8 mouse cellular contexts compared by ENCODE assay signal in the genomic region with DNA sequence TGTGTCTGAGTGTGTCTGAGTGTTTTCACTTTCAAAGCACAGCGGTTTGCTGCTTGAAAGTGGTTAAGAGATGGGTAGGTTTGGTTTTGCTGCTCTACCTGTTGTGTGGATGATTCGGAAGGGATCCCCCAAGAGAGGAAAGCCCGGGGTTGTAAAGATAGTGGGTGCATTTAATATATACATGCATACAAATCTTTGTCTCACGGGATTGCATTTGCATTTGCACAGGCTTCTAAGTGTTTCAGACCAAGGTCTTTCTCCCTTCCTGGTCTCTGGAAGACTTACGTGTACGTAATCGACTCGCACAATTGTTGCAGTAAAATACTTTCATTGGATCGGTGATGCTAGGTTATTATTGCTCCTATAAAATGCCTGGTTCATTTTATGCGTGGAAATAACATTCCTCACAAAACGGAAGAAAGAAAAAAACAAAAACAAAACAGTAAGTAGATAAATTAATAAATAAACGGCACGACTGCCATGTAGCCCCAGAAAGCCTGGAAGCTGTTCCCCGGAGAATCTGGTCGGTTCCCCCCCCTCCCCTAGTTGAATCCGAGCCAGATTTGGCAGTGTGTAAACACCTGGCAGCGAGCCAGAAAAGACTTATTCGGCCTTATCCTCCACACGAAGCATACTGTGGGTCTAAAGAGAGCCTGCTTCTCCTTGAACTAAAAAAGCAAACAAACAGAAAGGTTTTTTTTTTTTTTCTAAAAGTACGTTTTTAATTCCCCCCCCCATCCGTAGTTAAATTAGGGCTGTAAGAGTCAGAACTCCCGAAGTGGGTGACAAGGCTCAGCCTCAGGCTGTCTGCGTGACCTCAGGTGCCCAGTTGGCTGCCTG. TPM values are rescaled to one million over a fixed set of nuclear protein-coding genes. Genes with fewer than 3 reads are reported as not detected.
DNase-seq lines count a peak whose midpoint lies in the region; ATAC-seq and TF ChIP-seq lines count a peak whose summit lies in the region.

No protein-coding gene starts in this region.

- no peaks in the 10 kb centered on the region for H3K27me3 ChIP-seq in C2C12 (ENCODE audit: control insufficient read depth, insufficient read depth, insufficient read length)
- H3K27me3 ChIP-seq in embryonic facial prominence, embryonic 15.5 days, result no peaks in the 10 kb centered on the region; the same call in 1 of the 2 replicates
- H3K27me3 ChIP-seq in limb, embryonic 12.5 days, result peaks cover 27% of the 10 kb centered on the region
- H3K27me3 ChIP-seq in midbrain, embryonic 16.5 days (ENCODE audit: control insufficient read depth, insufficient read depth, low read depth, low read length), result no peaks in the 10 kb centered on the region

- no peak for TF ChIP-seq CTCF in C2C12 (IDR thresholded peaks at IDR 0.05; ENCODE audit: control insufficient read depth, insufficient read depth, insufficient read length)

- peak overlapping the region; percentile 46 for H3ac ChIP-seq in C2C12 (ENCODE audit: control insufficient read depth, insufficient read length, low read depth)

- no peaks in the 10 kb centered on the region for H3K79me3 ChIP-seq in C2C12 (ENCODE audit: low read depth)

- H3K79me2 ChIP-seq in C2C12 (ENCODE audit: control insufficient read depth, insufficient read depth), result no peaks in the 10 kb centered on the region

- H3K9me3 ChIP-seq in embryonic facial prominence, embryonic 15.5 days (replicated peaks), result no peaks in the 10 kb centered on the region
- no peaks in the 10 kb centered on the region for H3K9me3 ChIP-seq in limb, embryonic 12.5 days
- H3K9me3 ChIP-seq in midbrain, embryonic 16.5 days (replicated peaks; ENCODE audit: control insufficient read depth, low read length, poor library complexity, severe bottlenecking), result no peaks in the 10 kb centered on the region

- intact Hi-C loops in heart, postnatal 36 days (cut with DNase I), result loop anchor here (10.0 kb wide), 1 partner anchor 592 kb away; no protein-coding TSS in a partner anchor

- peak overlapping the region; percentile 93 for H3K4me2 ChIP-seq in embryonic facial prominence, embryonic 15.5 days (replicated peaks)
- H3K4me2 ChIP-seq in limb, embryonic 12.5 days, result peak overlapping the region; percentile 80
- peak overlapping the region; percentile 84 for H3K4me2 ChIP-seq in midbrain, embryonic 16.5 days (ENCODE audit: low read length)

- ATAC-seq in embryonic facial prominence, embryonic 15.5 days (ENCODE audit: insufficient number of reproducible peaks, low FRiP score, low TSS enrichment, low read depth), result no peak
- ATAC-seq in limb, embryonic 12.5 days (ENCODE audit: insufficient number of reproducible peaks, insufficient read depth, low FRiP score, low TSS enrichment, low read depth), result no peak; the same call in 1 of the 2 replicates
- ATAC-seq in midbrain, embryonic 16.5 days, result peak; percentile 26; the same call in 1 of the 2 replicates

- H3K9ac ChIP-seq in embryonic facial prominence, embryonic 15.5 days, result peak overlapping the region; percentile 42; the same call in 1 of the 2 replicates
- H3K9ac ChIP-seq in limb, embryonic 12.5 days (replicated peaks), result peak overlapping the region; percentile 67; the same call in 1 of the 2 replicates
- H3K9ac ChIP-seq in midbrain, embryonic 16.5 days (ENCODE audit: low read depth, low read length), result peak overlapping the region; percentile 35; the same call in 1 of the 2 replicates

- peak overlapping the region; percentile 80 for H3K27ac ChIP-seq in embryonic facial prominence, embryonic 15.5 days (replicated peaks)
- peak overlapping the region; percentile 87 for H3K27ac ChIP-seq in limb, embryonic 12.5 days
- no peak overlapping the region for H3K27ac ChIP-seq in midbrain, embryonic 16.5 days (ENCODE audit: low read length)

- WGBS in embryonic facial prominence, embryonic 15.5 days, result 3% methylated on average over 23 of the region's 23 CpGs
- 4% methylated on average over 23 of the region's 23 CpGs for WGBS in limb, embryonic 12.5 days
- 3% methylated on average over 23 of the region's 23 CpGs for WGBS in midbrain, embryonic 16.5 days

- DNase-seq in adipocyte (ENCODE audit: low spot score), result peak; percentile 73
- DNase-seq in heart, postnatal 36 days, result peak; percentile 35 to 37
- no peak for DNase-seq in layer of hippocampus, adult 18-20 months (ENCODE audit: low spot score in 2 of 2)
- no peak for DNase-seq in c-Kit-positive CD71-positive TER-119-positive erythroid progenitor cells, embryonic 14.5 days (ENCODE audit: low spot score)

- H3K36me3 ChIP-seq in C2C12 (ENCODE audit: control insufficient read depth, insufficient read depth), result no peaks in the 10 kb centered on the region
- H3K36me3 ChIP-seq in embryonic facial prominence, embryonic 15.5 days, result no peaks in the 10 kb centered on the region
- no peaks in the 10 kb centered on the region for H3K36me3 ChIP-seq in limb, embryonic 12.5 days
- H3K36me3 ChIP-seq in midbrain, embryonic 16.5 days (ENCODE audit: control insufficient read depth, insufficient read depth, low read length), result no peaks in the 10 kb centered on the region

- peaks cover 20% of the 10 kb centered on the region for H3K4me1 ChIP-seq in embryonic facial prominence, embryonic 15.5 days
- H3K4me1 ChIP-seq in limb, embryonic 12.5 days (replicated peaks), result peaks cover 22% of the 10 kb centered on the region
- peaks cover 12% of the 10 kb centered on the region; the same call in 1 of the 2 replicates for H3K4me1 ChIP-seq in midbrain, embryonic 16.5 days (ENCODE audit: control insufficient read depth, insufficient read depth, low read length)

- H3K4me3 ChIP-seq in C2C12 (ENCODE audit: insufficient read depth, poor library complexity, severe bottlenecking), result no peak overlapping the region
- H3K4me3 ChIP-seq in embryonic facial prominence, embryonic 15.5 days (replicated peaks), result peak overlapping the region; percentile 57
- H3K4me3 ChIP-seq in limb, embryonic 12.5 days (replicated peaks), result peak overlapping the region; percentile 58
- H3K4me3 ChIP-seq in midbrain, embryonic 16.5 days (ENCODE audit: low read depth, low read length), result peak overlapping the region; percentile 63

TF ChIP-seq in C2C12, 6 proteins besides CTCF, POLR2A, EP300 and RAD21:
- TF ChIP-seq FOSL1 (IDR thresholded peaks at IDR 0.05; ENCODE audit: insufficient read depth, low read length, poor library complexity, severe bottlenecking) (no peak), USF1 (IDR thresholded peaks at IDR 0.05; ENCODE audit: low read depth) (no peak), MYOG (IDR thresholded peaks at IDR 0.05; ENCODE audit: control insufficient read depth, extremely low read depth, insufficient read length) (no peak), MAX (IDR thresholded peaks at IDR 0.05) (no peak), MYOD1 (IDR thresholded peaks at IDR 0.05; ENCODE audit: control insufficient read depth, insufficient read length, low read depth) (no peak), CEBPB (IDR thresholded peaks at IDR 0.05; ENCODE audit: low read depth) (no peak)

RNA-seq across cellular contexts. Expression of gene Pappa, which starts 2.7 kb away (rescaled TPM):
- polyA plus RNA-seq in C2C12 (2012; fragmentation: generic; extraction: Trizol), result 0.57 TPM
- polyA plus RNA-seq in embryonic facial prominence, embryonic 15.5 days (2015; fragmentation: Nextera tagmentation; extraction: Ambion mirVana), result 1.7 and 1.9 TPM in 2 replicates
- under 1 TPM; 0.43 to 0.50 TPM for total RNA-seq in heart, postnatal 36 days (2021)
- 0.87 and 1.1 TPM in 2 replicates for polyA plus RNA-seq in limb, embryonic 12.5 days (2016; fragmentation: Nextera tagmentation; extraction: Ambion mirVana)
- 0.70 and 0.75 TPM in 2 replicates for polyA plus RNA-seq in midbrain, embryonic 16.5 days (2015; fragmentation: Nextera tagmentation; extraction: Ambion mirVana)
- 1 to 10 TPM; 1.3 to 1.4 TPM for total RNA-seq in layer of hippocampus, adult 18-20 months (2021)

Comparison
In these comparisons a context has a peak if more than half of its experiments do, and no peak if none do; other contexts are left out.
1. DNase-seq: peak in adipocyte (single experiment) and heart, postnatal 36 days (2 of 2); none in layer of hippocampus, adult 18-20 months (0 of 2) and c-Kit-positive CD71-positive TER-119-positive erythroid progenitor cells, embryonic 14.5 days (single experiment).
2. Peak in every context shown above with its lines, with median percentiles within 50 percentile points of each other: H3K4me2 ChIP-seq and H3K9ac ChIP-seq.